Mouse (Mus musculus): ENCODE results near the gene Slc40a1.

DNA sequence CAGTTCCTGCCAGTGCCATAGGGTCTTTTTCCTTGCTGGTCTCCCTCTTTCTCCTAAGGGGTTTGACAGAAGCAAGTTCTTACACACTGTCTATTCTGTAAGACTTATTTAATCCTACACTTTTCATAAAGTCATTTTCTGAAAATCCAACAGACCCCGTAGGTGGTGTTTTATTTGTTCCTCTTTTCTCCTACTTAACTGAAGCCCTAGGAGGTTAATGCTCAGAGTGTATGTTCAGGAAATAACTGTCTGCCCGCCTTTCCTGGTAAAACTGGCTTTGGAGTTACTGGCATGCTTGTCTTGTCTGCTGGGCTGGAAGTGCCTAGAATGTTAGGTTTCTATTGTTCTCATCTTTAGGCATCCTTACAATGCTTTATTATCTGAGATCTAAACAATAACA lies 34.3 kb downstream of the Slc40a1 start:
- TF ChIP-seq GATA1 (IDR thresholded peaks at IDR 0.05; ENCODE audit: borderline replicate concordance, low read length) (no peak), FLI1 (IDR thresholded peaks at IDR 0.05; ENCODE audit: low read length) (no peak)
